Mouse (Mus musculus) layer of hippocampus, adult 11-12 months (tissue): ENCODE measurements at regions not wholly inside any gene's neighbourhood (a gene's known extent, or its start where the extent isn't known, plus 50 kb on each side); places are given as distances from the start of the nearest gene placed in this dataset.

ENCODE experiments used
- DNase-seq: peaks from one replicate; pipeline ENCODE4 v3.0.0; 2022; ENCODE audit warnings: low spot score

- no peak for DNase-seq
Observed at GRCm38 (mm10) chr13:118603474-118603873, 66.1 kb upstream of the Fgf10 start.

GRCm38 (mm10) chr13:118596856-118597255, 72.7 kb upstream of the Fgf10 start:
- DNase-seq: peak; percentile 21

- DNase-seq: no peak
Observed at GRCm38 (mm10) chr13:118596218-118596795, 73.3 kb upstream of the Fgf10 start.

GRCm38 (mm10) chr13:118592074-118592473, 77.5 kb upstream of the Fgf10 start:
- DNase-seq: no peak

GRCm38 (mm10) chr13:118572555-118572954, 97.0 kb upstream of the Fgf10 start:
- DNase-seq: no peak

- no peak for DNase-seq
Observed at GRCm38 (mm10) chr13:118565219-118565833, 104.3 kb upstream of the Fgf10 start.

GRCm38 (mm10) chr13:118558966-118559365, 110.6 kb upstream of the Fgf10 start:
- no peak for DNase-seq

- no peak for DNase-seq
Observed at GRCm38 (mm10) chr13:118552029-118552428, 117.6 kb upstream of the Fgf10 start.

- no peak for DNase-seq
Observed at GRCm38 (mm10) chr13:118538742-118539141, 130.8 kb upstream of the Fgf10 start.

GRCm38 (mm10) chr13:118513961-118514360, 126.9 kb upstream of the Mrps30 start:
- no peak for DNase-seq

- no peak for DNase-seq
Observed at GRCm38 (mm10) chr13:118506136-118506535, 119.1 kb upstream of the Mrps30 start.

- DNase-seq: peak; percentile 2
Observed at GRCm38 (mm10) chr13:118490610-118491009, 103.6 kb upstream of the Mrps30 start.

- no peak for DNase-seq
Observed at GRCm38 (mm10) chr13:118483031-118483430, 96.0 kb upstream of the Mrps30 start.

GRCm38 (mm10) chr13:118480237-118480636, 93.2 kb upstream of the Mrps30 start:
- no peak for DNase-seq

- DNase-seq: no peak
Observed at GRCm38 (mm10) chr13:118478487-118478886, 91.4 kb upstream of the Mrps30 start.

GRCm38 (mm10) chr13:118472578-118472977, 85.5 kb upstream of the Mrps30 start:
- DNase-seq: no peak

GRCm38 (mm10) chr13:118459672-118460384, 72.8 kb upstream of the Mrps30 start:
- no peak for DNase-seq

GRCm38 (mm10) chr13:118448977-118449705, 62.1 kb upstream of the Mrps30 start:
- no peak for DNase-seq

GRCm38 (mm10) chr13:118441322-118442064, 54.4 kb upstream of the Mrps30 start:
- DNase-seq: no peak
